Mouse (Mus musculus): ENCODE data around the gene Sprtn. TPM values are rescaled to one million over a fixed set of nuclear protein-coding genes. Genes with fewer than 3 reads are reported as not detected.

Sprtn gene
- total RNA-seq (2012; rRNA removed) (16.0 and 18.2 TPM in 2 replicates), total RNA-seq (2014; rRNA removed) (19.2 and 23.0 TPM in 2 replicates), polyA plus RNA-seq (2012; ENCODE audit: insufficient read length, low read depth) (23.4 and 26.5 TPM in 2 replicates)

DNA sequence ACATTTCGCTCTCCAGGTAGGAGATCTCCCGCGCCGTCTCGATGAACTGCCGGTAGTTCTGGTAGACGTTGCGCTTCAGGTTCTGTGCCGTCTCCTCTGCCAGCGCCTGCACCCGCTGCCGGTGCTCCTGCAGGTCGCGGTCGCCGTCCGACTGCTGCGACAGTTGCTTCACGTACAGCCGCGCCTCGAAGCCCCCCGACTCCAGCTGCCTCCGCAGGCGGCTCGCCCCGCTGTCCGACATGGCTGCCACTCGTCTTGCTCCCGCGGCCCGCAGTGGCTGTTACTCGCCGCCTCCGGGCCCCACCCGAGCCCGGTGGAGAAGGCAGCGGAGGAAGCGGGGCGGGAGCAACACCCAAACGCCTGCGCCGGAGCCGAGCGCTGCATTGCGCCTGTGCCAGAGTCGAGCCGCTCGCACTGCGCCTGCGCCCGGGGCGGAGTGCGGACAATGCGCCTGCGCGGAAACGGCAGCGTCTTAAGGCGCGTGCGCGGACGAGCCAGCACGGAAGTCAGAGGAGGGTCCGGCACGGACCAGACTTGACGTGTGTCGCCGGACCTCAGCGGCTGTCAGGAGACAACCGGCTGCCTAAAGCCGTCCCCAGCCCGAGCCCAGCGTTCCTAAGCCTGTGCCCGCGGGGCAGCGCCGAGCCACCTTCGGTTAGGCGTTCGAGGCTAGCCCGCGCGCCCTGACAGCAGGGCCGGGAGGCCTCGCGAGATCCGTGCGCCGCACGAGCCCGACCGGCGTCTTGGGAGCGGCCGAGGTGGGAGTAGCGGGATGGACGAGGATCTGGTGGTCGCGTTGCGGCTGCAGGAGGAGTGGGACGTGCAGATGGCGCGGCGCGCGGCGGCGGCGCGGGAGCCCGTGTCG is at the start of gene Sprtn, which contains the start of gene Exoc8:
TSS of gene Sprtn (plus strand) at position 501 of the 865 bp plus-strand sequence.
TSS of gene Exoc8 (minus strand) at position 320 of the 865 bp plus-strand sequence.
- TF ChIP-seq ZNF384 (IDR thresholded peaks at IDR 0.05; ENCODE audit: low read depth, low read length) (no peak), MYC (IDR thresholded peaks at IDR 0.05; ENCODE audit: low read depth, low read length) (no peak), RCOR1 (conservative IDR thresholded peaks at IDR 0.05; ENCODE audit: low read depth, low read length) (no peak), JUN (IDR thresholded peaks at IDR 0.05; ENCODE audit: insufficient read depth, low read depth, low read length) (no peak), RAD21 (IDR thresholded peaks at IDR 0.05; ENCODE audit: low read depth, low read length) (no peak), E2F4 (IDR thresholded peaks at IDR 0.05; ENCODE audit: insufficient replicate concordance, low read depth, low read length) (no peak), KAT2A (IDR thresholded peaks at IDR 0.05; ENCODE audit: insufficient replicate concordance, low read length) (peak; percentile 84; the same call in 1 of the 2 replicates), PAX5 (IDR thresholded peaks at IDR 0.05; ENCODE audit: low read length) (no peak), MAZ (IDR thresholded peaks at IDR 0.05; ENCODE audit: low read depth, low read length) (0 out of 2 replicates have a peak, but pooled peaks have one; percentile 44), UBTF (IDR thresholded peaks at IDR 0.05; ENCODE audit: low read depth, low read length) (no peak), TCF12 (IDR thresholded peaks at IDR 0.05; ENCODE audit: low read depth, low read length) (peak; percentile 64), ZC3H11A (IDR thresholded peaks at IDR 0.05; ENCODE audit: low read depth, low read length) (no peak), IRF4 (IDR thresholded peaks at IDR 0.05; ENCODE audit: low read depth, low read length) (no peak; the same call in 1 of the 2 replicates), NELFE (IDR thresholded peaks at IDR 0.05; ENCODE audit: low read depth, low read length) (peak; percentile 82), CTCF (conservative IDR thresholded peaks at IDR 0.05 in 1 of 2, IDR thresholded peaks at IDR 0.05 in 1 of 2; ENCODE audit: low read depth in 2 of 2, low read length in 2 of 2) (no peak), ZMIZ1 (IDR thresholded peaks at IDR 0.05; ENCODE audit: low read depth, low read length) (peak; percentile 64), MAFK (IDR thresholded peaks at IDR 0.05; ENCODE audit: insufficient replicate concordance, low read length) (no peak), HCFC1 (IDR thresholded peaks at IDR 0.05; ENCODE audit: low read depth, low read length) (peak; percentile 87), TBP (conservative IDR thresholded peaks at IDR 0.05; ENCODE audit: low read depth, low read length) (peak; percentile 49; the same call in 1 of the 2 replicates), GABPA (IDR thresholded peaks at IDR 0.05; ENCODE audit: insufficient replicate concordance, low read depth, low read length) (no peak), NRF1 (IDR thresholded peaks at IDR 0.05; ENCODE audit: low read depth, low read length) (peak; percentile 94), MXI1 (IDR thresholded peaks at IDR 0.05; ENCODE audit: low read depth, low read length) (peak; percentile 80), CHD1 (IDR thresholded peaks at IDR 0.05; ENCODE audit: low read depth, low read length) (no peak), ZKSCAN1 (IDR thresholded peaks at IDR 0.05; ENCODE audit: borderline replicate concordance, low read depth, low read length) (no peak), JUND (conservative IDR thresholded peaks at IDR 0.05; ENCODE audit: low read depth, low read length) (no peak), CHD2 (IDR thresholded peaks at IDR 0.05; ENCODE audit: low read length) (peak; percentile 93), USF1 (IDR thresholded peaks at IDR 0.05; ENCODE audit: low read depth, low read length) (no peak), SMC3 (IDR thresholded peaks at IDR 0.05; ENCODE audit: low read depth, low read length) (no peak), POLR2AphosphoS2 (IDR thresholded peaks at IDR 0.05; ENCODE audit: low read depth, low read length) (peak; percentile 73; the same call in 1 of the 2 replicates), EP300 (IDR thresholded peaks at IDR 0.05; ENCODE audit: low read length) (no peak), USF2 (conservative IDR thresholded peaks at IDR 0.05; ENCODE audit: low read depth, low read length) (no peak), ELF1 (IDR thresholded peaks at IDR 0.05; ENCODE audit: low read depth, low read length) (peak; percentile 98), MEF2A (IDR thresholded peaks at IDR 0.05; ENCODE audit: borderline replicate concordance, low read depth, low read length) (no peak), MAX (IDR thresholded peaks at IDR 0.05; ENCODE audit: low read length) (peak; percentile 38; the same call in 1 of the 2 replicates), ETS1 (conservative IDR thresholded peaks at IDR 0.05; ENCODE audit: low read depth, low read length) (no peak), POLR2A (IDR thresholded peaks at IDR 0.05; ENCODE audit: low read depth, low read length) (peak; percentile 96), BHLHE40 (IDR thresholded peaks at IDR 0.05; ENCODE audit: low read depth, low read length) (peak; percentile 36), SIN3A (IDR thresholded peaks at IDR 0.05; ENCODE audit: low read length) (peak; percentile 88)
- H3K36me3 ChIP-seq (replicated peaks in 1 of 2; ENCODE audit: control insufficient read depth in 1 of 2, insufficient read depth in 1 of 2, low read length in 1 of 2): peaks cover 37 to 70% of the 10 kb centered on the region in 2 experiments
- no peaks in the 10 kb centered on the region for H3K27me3 ChIP-seq (replicated peaks)
- H3K4me1 ChIP-seq (ENCODE audit: control insufficient read depth in 1 of 2, insufficient read depth in 2 of 2): peaks cover 15 to 43% of the 10 kb centered on the region in 2 experiments
- no peaks in the 10 kb centered on the region for H3K9me3 ChIP-seq (replicated peaks; ENCODE audit: low read length)
- in situ Hi-C loops (cut with MboI; ENCODE audit: low pct_ligation_motif_present, low pct_unique_long_range_greater_than_20kb, low sequenced_read_pairs): no loop called here
- peak within 1 kb of the TSS; percentile 65 for H3K4me2 ChIP-seq (ENCODE audit: insufficient read depth, low read depth, poor library complexity, severe bottlenecking)
- peak within 1 kb of the TSS; percentile 83 for H3K9ac ChIP-seq (ENCODE audit: insufficient read depth, low read depth)
- dilution Hi-C loops (cut with MboI; ENCODE audit: extremely low pct_ligation_motif_present, extremely low pct_unique_long_range_greater_than_20kb, low sequenced_read_pairs): no loop called here
- peak within 1 kb of the TSS; percentile 91 to 97 (median 93) for H3K4me3 ChIP-seq (replicated peaks in 1 of 3; ENCODE audit: low read depth in 2 of 3, low read length in 2 of 3, poor library complexity in 1 of 3)
- peaks cover 28% of the 10 kb centered on the region for H3K79me2 ChIP-seq (replicated peaks; ENCODE audit: control insufficient read depth, extremely low read depth, insufficient read depth, poor library complexity, severe bottlenecking)
- DNase-seq (ENCODE audit: extremely low read depth): peak; percentile 90
- H3K27ac ChIP-seq (ENCODE audit: insufficient read depth, low read depth): peak within 1 kb of the TSS; percentile 45
